Mouse (Mus musculus) midbrain, embryonic 12.5 days (tissue): Measurements from ENCODE around the gene Aff3. TPM values are rescaled to one million over a fixed set of nuclear protein-coding genes. Genes with fewer than 3 reads are reported as not detected.

ENCODE experiments used
- ATAC-seq: fragments of 200-750 bp; cut with Nextera tagmentation; 2 replicates; pipeline ENCODE4 v1.8.0; 2017; ENCODE audit warnings: low read depth, moderate TSS enrichment, moderate library complexity; ENCODE audit not compliant: low FRiP score
- H3K27ac ChIP-seq: fragments of 300-500 bp; sonication (generic); replicated peaks from 2 replicates; pipeline ENCODE4 v1.5.1; 2016; ENCODE audit warnings: mild to moderate bottlenecking
- H3K27me3 ChIP-seq: fragments of 300-500 bp; sonication (generic); 2 replicates; pipeline ENCODE4 v1.6.1; 2016; ENCODE audit warnings: mild to moderate bottlenecking
- H3K36me3 ChIP-seq: fragments of 300-500 bp; sonication (generic); 2 replicates; pipeline ENCODE4 v1.6.1; 2016
- H3K4me1 ChIP-seq: fragments of 300-500 bp; sonication (generic); 2 replicates; pipeline ENCODE4 v1.6.1; 2016
- H3K4me2 ChIP-seq: fragments of 300-500 bp; sonication (generic); replicated peaks from 2 replicates; pipeline ENCODE4 v1.6.1; 2016; ENCODE audit warnings: mild to moderate bottlenecking, moderate library complexity
- H3K4me3 ChIP-seq: fragments of 300-500 bp; sonication (generic); 2 replicates; pipeline ENCODE4 v1.5.1; 2016; ENCODE audit warnings: mild to moderate bottlenecking
- H3K9ac ChIP-seq: fragments of 300-500 bp; sonication (generic); replicated peaks from 2 replicates; pipeline ENCODE4 v1.6.1; 2016; ENCODE audit warnings: mild to moderate bottlenecking, moderate library complexity
- H3K9me3 ChIP-seq: fragments of 300-500 bp; sonication (generic); 2 replicates; pipeline ENCODE4 v1.6.1; 2016; ENCODE audit warnings: mild to moderate bottlenecking
- WGBS: fragments of 180-500 bp; shearing (Covaris S2); methylation state at CpG from one replicate; pipeline ENCODE4 v1.1.7; 2016; 5-methylcytosine and 5-hydroxymethylcytosine counted together
- polyA plus RNA-seq: library from polyadenylated mRNA; unstranded; fragments of >200 nt; fragmentation: Nextera tagmentation; extraction: Ambion mirVana; gene quantifications from 2 replicates; pipeline ENCODE4 v1.2.1, GENCODE M21; 2016

Gene Aff3
- polyA plus RNA-seq, 1 experiment from 2014 or later, result 25.4 TPM

- Histone ChIP-seq H3K9ac (no peak overlapping the region), H3K9me3 (no peaks in the 10 kb centered on the region), H3K27me3 (no peaks in the 10 kb centered on the region), H3K4me2 (no peak overlapping the region), H3K27ac (no peak overlapping the region), H3K36me3 (no peaks in the 10 kb centered on the region), H3K4me3 (no peak overlapping the region), H3K4me1 (no peaks in the 10 kb centered on the region)
- 87% methylated on average over 9 of the region's 9 CpGs for WGBS
- ATAC-seq, result no peak
These were observed 424.1 kb downstream of the Aff3 start for GRCm38 (mm10) chr1:38240438-38241220.

GRCm38 (mm10) chr1:38239516-38239915 lies 425.2 kb downstream of the Aff3 start:
- H3K27ac ChIP-seq, result no peak overlapping the region
- WGBS, result 93% methylated on average over 16 of the region's 16 CpGs
- H3K4me3 ChIP-seq, result no peak overlapping the region
- ATAC-seq, result no peak
- no peaks in the 10 kb centered on the region for H3K9me3 ChIP-seq
- H3K4me2 ChIP-seq, result no peak overlapping the region
- H3K4me1 ChIP-seq, result no peaks in the 10 kb centered on the region
- no peaks in the 10 kb centered on the region for H3K27me3 ChIP-seq
- H3K9ac ChIP-seq, result no peak overlapping the region
- H3K36me3 ChIP-seq, result no peaks in the 10 kb centered on the region

GRCm38 (mm10) chr1:38237831-38238230 lies 426.9 kb downstream of the Aff3 start:
- Histone ChIP-seq H3K4me2 (no peak overlapping the region), H3K9me3 (no peaks in the 10 kb centered on the region), H3K4me1 (no peaks in the 10 kb centered on the region), H3K9ac (no peak overlapping the region), H3K27ac (no peak overlapping the region), H3K27me3 (no peaks in the 10 kb centered on the region), H3K36me3 (no peaks in the 10 kb centered on the region), H3K4me3 (no peak overlapping the region)
- ATAC-seq, result no peak
- WGBS, result 93% methylated on average over 9 of the region's 9 CpGs

GRCm38 (mm10) chr1:38237027-38237787 lies 427.5 kb downstream of the Aff3 start:
- no peaks in the 10 kb centered on the region for H3K36me3 ChIP-seq
- no peaks in the 10 kb centered on the region for H3K9me3 ChIP-seq
- WGBS, result 80% methylated on average over 7 of the region's 7 CpGs
- H3K9ac ChIP-seq, result no peak overlapping the region
- H3K4me3 ChIP-seq, result no peak overlapping the region
- no peaks in the 10 kb centered on the region for H3K27me3 ChIP-seq
- H3K4me2 ChIP-seq, result no peak overlapping the region
- no peaks in the 10 kb centered on the region for H3K4me1 ChIP-seq
- ATAC-seq, result no peak
- H3K27ac ChIP-seq, result no peak overlapping the region

GRCm38 (mm10) chr1:38233121-38233520 lies 431.6 kb downstream of the Aff3 start:
- no peaks in the 10 kb centered on the region for H3K9me3 ChIP-seq
- WGBS, result 88% methylated on average over 5 of the region's 5 CpGs
- ATAC-seq, result no peak

GRCm38 (mm10) chr1:38230041-38230440 lies 434.7 kb downstream of the Aff3 start:
- H3K36me3 ChIP-seq, result 0 out of 2 replicates have a peak, but pooled peaks cover 5% of the 10 kb centered on the region
- ATAC-seq, result no peak
- H3K4me3 ChIP-seq, result no peak overlapping the region
- H3K4me1 ChIP-seq, result no peaks in the 10 kb centered on the region
- no peak overlapping the region for H3K9ac ChIP-seq
- H3K27me3 ChIP-seq, result no peaks in the 10 kb centered on the region
- H3K27ac ChIP-seq, result no peak overlapping the region
- WGBS, result 80% methylated on average over 8 of the region's 8 CpGs
- no peak overlapping the region for H3K4me2 ChIP-seq
- H3K9me3 ChIP-seq, result peaks cover 16% of the 10 kb centered on the region

More at GRCm38 (mm10) chr1:38233121-38233520, 431.6 kb downstream of the Aff3 start:
- Histone ChIP-seq H3K27ac (no peak overlapping the region), H3K4me3 (no peak overlapping the region), H3K27me3 (no peaks in the 10 kb centered on the region), H3K4me1 (no peaks in the 10 kb centered on the region), H3K9ac (no peak overlapping the region), H3K36me3 (no peaks in the 10 kb centered on the region), H3K4me2 (no peak overlapping the region)

- Histone ChIP-seq H3K36me3 (peaks cover 12% of the 10 kb centered on the region), H3K4me2 (no peak overlapping the region), H3K4me1 (no peaks in the 10 kb centered on the region), H3K9ac (no peak overlapping the region), H3K27me3 (no peaks in the 10 kb centered on the region), H3K9me3 (peaks cover 28% of the 10 kb centered on the region), H3K4me3 (no peak overlapping the region), H3K27ac (no peak overlapping the region)
- ATAC-seq, result no peak
- WGBS, result 86% methylated on average over 4 of the region's 4 CpGs
These were observed 435.9 kb downstream of the Aff3 start for GRCm38 (mm10) chr1:38228806-38229205.

GRCm38 (mm10) chr1:38225166-38225565 lies 439.6 kb downstream of the Aff3 start:
- peaks cover 16% of the 10 kb centered on the region for H3K36me3 ChIP-seq
- H3K4me1 ChIP-seq, result no peaks in the 10 kb centered on the region
- WGBS, result 91% methylated on average over 3 of the region's 3 CpGs
- H3K27me3 ChIP-seq, result no peaks in the 10 kb centered on the region
- no peak overlapping the region for H3K27ac ChIP-seq
- H3K4me3 ChIP-seq, result no peak overlapping the region
- no peak overlapping the region for H3K9ac ChIP-seq
- H3K4me2 ChIP-seq, result no peak overlapping the region
- peaks cover 34% of the 10 kb centered on the region for H3K9me3 ChIP-seq
- ATAC-seq, result no peak

GRCm38 (mm10) chr1:38222160-38222559 lies 442.6 kb downstream of the Aff3 start:
- ATAC-seq, result no peak; the same call in 1 of the 2 replicates

GRCm38 (mm10) chr1:38221431-38221830 lies 443.3 kb downstream of the Aff3 start:
- Histone ChIP-seq H3K9me3 (peaks cover 29% of the 10 kb centered on the region), H3K36me3 (peaks cover 11% of the 10 kb centered on the region), H3K4me1 (no peaks in the 10 kb centered on the region), H3K4me3 (no peak overlapping the region), H3K27me3 (no peaks in the 10 kb centered on the region), H3K4me2 (no peak overlapping the region), H3K27ac (no peak overlapping the region), H3K9ac (no peak overlapping the region)
- ATAC-seq, result no peak
- 89% methylated on average over 8 of the region's 8 CpGs for WGBS

More at GRCm38 (mm10) chr1:38222160-38222559, 442.6 kb downstream of the Aff3 start:
- Histone ChIP-seq H3K4me2 (no peak overlapping the region), H3K9ac (no peak overlapping the region), H3K27ac (no peak overlapping the region), H3K36me3 (peaks cover 15% of the 10 kb centered on the region), H3K4me3 (no peak overlapping the region), H3K27me3 (no peaks in the 10 kb centered on the region), H3K4me1 (no peaks in the 10 kb centered on the region), H3K9me3 (peaks cover 31% of the 10 kb centered on the region)
- 73% methylated on average over 1 of the region's 1 CpGs for WGBS

- Histone ChIP-seq H3K4me1 (peaks cover 2% of the 10 kb centered on the region; the same call in 1 of the 2 replicates), H3K9ac (no peak overlapping the region), H3K27me3 (no peaks in the 10 kb centered on the region), H3K9me3 (no peaks in the 10 kb centered on the region), H3K36me3 (no peaks in the 10 kb centered on the region), H3K4me2 (no peak overlapping the region), H3K4me3 (no peak overlapping the region), H3K27ac (no peak overlapping the region)
- no peak for ATAC-seq
- 73% methylated on average over 31 of the region's 31 CpGs for WGBS
These were observed 446.6 kb downstream of the Aff3 start for GRCm38 (mm10) chr1:38217912-38218795.
